Mouse (Mus musculus) small intestine, adult 2 months (tissue): ENCODE data around the gene Tmem181a.
"Not testable (repeated sequence)": the region's sequence is repeated elsewhere in the genome, so short reads cannot be mapped to it uniquely, and the experiment has no call there.

Experiments
- CTCF ChIP-seq: fragments of 200-500 bp; IDR thresholded peaks from 2 replicates; pipeline ENCODE4 v1.5.1; 2012; ENCODE audit warnings: low read depth, mild to moderate bottlenecking, control low read depth, inconsistent platforms, low read length, moderate library complexity, mixed read lengths; ENCODE audit not compliant: insufficient replicate concordance, insufficient read length; ENCODE audit errors: extremely low read depth
- POLR2A ChIP-seq: fragments of 200-500 bp; IDR thresholded peaks from 2 replicates; pipeline ENCODE4 v1.6.1; 2012; ENCODE audit warnings: low read depth, mild to moderate bottlenecking, control low read depth, inconsistent platforms, low read length, moderate library complexity

DNA sequence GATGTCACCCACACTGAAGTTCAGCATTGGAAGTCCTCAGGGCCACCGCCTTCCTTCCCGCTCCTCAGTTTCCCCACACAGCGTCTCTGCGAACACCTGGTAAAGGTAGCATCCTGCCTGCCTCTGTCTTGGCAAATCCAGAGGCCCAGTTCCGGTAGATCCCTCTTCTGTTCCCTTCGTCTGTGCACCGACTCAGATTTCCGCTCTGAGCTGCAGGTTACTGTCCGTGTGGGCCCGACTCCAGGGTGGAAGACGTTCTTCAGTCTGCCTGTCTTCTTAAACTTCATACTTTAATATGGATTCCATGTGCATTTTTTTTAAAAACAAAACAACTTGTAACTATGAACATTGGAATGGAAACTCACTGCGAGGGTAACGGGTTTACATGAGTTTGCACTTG is 49.8 kb downstream of the Tmem181a start:
- TF ChIP-seq CTCF, POLR2A: not testable (repeated sequence)
